Mouse (Mus musculus) lung, postnatal 0 days (tissue): ENCODE measurements around the gene Lrmda.

ENCODE experiments used
- CTCF ChIP-seq: IDR thresholded peaks from 2 replicates; pipeline ENCODE4 v1.5.1; 2016; ENCODE audit warnings: antibody characterized with exemption, mild to moderate bottlenecking
- EP300 ChIP-seq: IDR thresholded peaks from 2 replicates; pipeline ENCODE4 v1.6.1; 2016; ENCODE audit warnings: antibody characterized with exemption, mild to moderate bottlenecking, control low read depth

DNA sequence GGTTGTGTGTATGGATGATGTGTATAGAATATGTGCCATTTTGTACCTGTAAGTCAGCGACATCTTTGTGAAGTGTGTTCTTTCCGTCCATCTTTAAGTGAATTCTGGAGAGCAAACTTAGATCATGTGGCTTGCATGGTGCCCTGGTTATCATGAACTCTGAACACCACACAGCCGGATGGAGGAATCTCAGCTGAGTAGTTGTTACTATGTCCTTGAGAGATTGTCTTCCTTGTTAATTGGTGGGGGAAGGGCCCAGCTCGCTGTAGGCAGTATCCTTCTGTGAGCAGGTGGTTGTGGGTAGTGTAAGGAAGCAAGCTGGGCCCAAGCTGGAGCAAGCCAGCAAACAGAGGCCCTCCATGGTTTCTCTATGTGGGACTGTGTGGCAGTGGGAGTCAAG, 89.9 kb downstream of the Lrmda start:
- no peak for TF ChIP-seq CTCF
- no peak for TF ChIP-seq EP300
